Mouse (Mus musculus) liver, postnatal 0 days (tissue): ENCODE data around the gene BC052040.

Experiments
- CTCF ChIP-seq: sonication (generic); IDR thresholded peaks from 2 replicates; pipeline ENCODE4 v1.5.1; 2016; ENCODE audit warnings: antibody characterized with exemption, low read depth
- EP300 ChIP-seq: IDR thresholded peaks from 2 replicates; pipeline ENCODE4 v1.6.1; 2016; ENCODE audit warnings: antibody characterized with exemption, low read depth, mild to moderate bottlenecking

GRCm38 (mm10) chr2:115730502-115730901 lies 149.0 kb downstream of the BC052040 start:
- TF ChIP-seq CTCF: no peak
- TF ChIP-seq EP300: no peak
